Comparison of ENCODE assay signal across 13 mouse cellular contexts in genomic region chr6:53584718-53585405, GRCm38 (mm10).
DNase-seq lines count a peak whose midpoint lies in the region; ATAC-seq lines count a peak whose summit lies in the region.
"Had no signal": no experiment of that assay in that cellular context is flagged by ENCODE, and none has a peak within 500 bp of the region (broad histone marks: within the 10 kb centered on the region; RNA-seq: fewer than 3 reads in every experiment).

No protein-coding gene starts in this region.

- H3K4me2 ChIP-seq in liver, embryonic 11.5 days = no peak overlapping the region
- no peak overlapping the region for H3K4me2 ChIP-seq in limb, embryonic 12.5 days
- H3K4me2 ChIP-seq: embryonic facial prominence, embryonic 12.5 days; heart, embryonic 15.5 days; neural tube, embryonic 15.5 days had no signal

- no peak overlapping the region for H3K27ac ChIP-seq in liver, embryonic 11.5 days (ENCODE audit: low read depth, low read length)
- H3K27ac ChIP-seq in limb, embryonic 12.5 days = peak overlapping the region; percentile 84; the same call in 1 of the 2 replicates
- H3K27ac ChIP-seq: embryonic facial prominence, embryonic 12.5 days; heart, embryonic 15.5 days; midbrain, embryonic 10.5 days; neural tube, embryonic 15.5 days had no signal

- no peaks in the 10 kb centered on the region for H3K27me3 ChIP-seq in liver, embryonic 11.5 days (replicated peaks; ENCODE audit: control insufficient read depth, insufficient read depth, low read length)
- no peaks in the 10 kb centered on the region for H3K27me3 ChIP-seq in limb, embryonic 12.5 days
- H3K27me3 ChIP-seq: embryonic facial prominence, embryonic 12.5 days; heart, embryonic 15.5 days had no signal

- no peak overlapping the region for H3K4me3 ChIP-seq in liver, embryonic 11.5 days (ENCODE audit: low read depth, low read length)
- no peak overlapping the region for H3K4me3 ChIP-seq in limb, embryonic 12.5 days (replicated peaks)
- H3K4me3 ChIP-seq: embryonic facial prominence, embryonic 12.5 days; heart, embryonic 15.5 days; midbrain, embryonic 10.5 days; neural tube, embryonic 15.5 days had no signal

- 31% methylated on average over 10 of the region's 10 CpGs for WGBS in liver, embryonic 11.5 days
- WGBS in limb, embryonic 12.5 days = 47% methylated on average over 10 of the region's 10 CpGs

- no peaks in the 10 kb centered on the region for H3K36me3 ChIP-seq in liver, embryonic 11.5 days (ENCODE audit: control insufficient read depth, insufficient read depth, low read length)
- peaks cover 3% of the 10 kb centered on the region; the same call in 1 of the 2 replicates for H3K36me3 ChIP-seq in limb, embryonic 12.5 days
- H3K36me3 ChIP-seq: embryonic facial prominence, embryonic 12.5 days; heart, embryonic 15.5 days; midbrain, embryonic 10.5 days; neural tube, embryonic 15.5 days had no signal

- 0 out of 2 replicates have a peak, but pooled peaks cover 6% of the 10 kb centered on the region for H3K4me1 ChIP-seq in liver, embryonic 11.5 days (replicated peaks; ENCODE audit: control insufficient read depth, insufficient read depth, low read length)
- peaks cover 57% of the 10 kb centered on the region for H3K4me1 ChIP-seq in limb, embryonic 12.5 days (replicated peaks)

- ATAC-seq in liver, embryonic 11.5 days (replicated peaks; ENCODE audit: low FRiP score) = no peak
- ATAC-seq in common myeloid progenitor, adult 5-6 weeks (replicated peaks; ENCODE audit: low read depth, poor library complexity, severe bottlenecking) = peak; percentile 88
- no peak for ATAC-seq in limb, embryonic 12.5 days (ENCODE audit: insufficient number of reproducible peaks, insufficient read depth, low FRiP score, low TSS enrichment, low read depth)
- ATAC-seq: intestine, embryonic 16.5 days had no signal

- DNase-seq in liver = peak; percentile 18
- DNase-seq in liver, embryonic 11.5 days (ENCODE audit: low spot score) = no peak
- DNase-seq in thymus, postnatal 36 days = peak; percentile 48 to 61
- DNase-seq in cerebellum, postnatal 36 days = no peak
- no peak for DNase-seq in kidney, postnatal 36 days
- DNase-seq: adrenal gland, adult 8-10 months had no signal

- H3K9ac ChIP-seq in liver, embryonic 11.5 days (ENCODE audit: low read depth, low read length) = no peak overlapping the region
- no peak overlapping the region for H3K9ac ChIP-seq in limb, embryonic 12.5 days (replicated peaks)
- H3K9ac ChIP-seq: embryonic facial prominence, embryonic 12.5 days; heart, embryonic 15.5 days; neural tube, embryonic 15.5 days had no signal

- H3K9me3 ChIP-seq in liver, embryonic 11.5 days (ENCODE audit: control insufficient read depth, low read length) = no peaks in the 10 kb centered on the region
- no peaks in the 10 kb centered on the region for H3K9me3 ChIP-seq in limb, embryonic 12.5 days
- H3K9me3 ChIP-seq: embryonic facial prominence, embryonic 12.5 days; heart, embryonic 15.5 days; midbrain, embryonic 10.5 days; neural tube, embryonic 15.5 days had no signal

Comparison
In these comparisons a context has a peak if more than half of its experiments do, and no peak if none do; other contexts are left out.
1. DNase-seq: peak in liver (single experiment) and thymus, postnatal 36 days (2 of 2); none in liver, embryonic 11.5 days (single experiment), cerebellum, postnatal 36 days (0 of 2) and kidney, postnatal 36 days (0 of 2).